Mouse (Mus musculus) lung, embryonic 14.5 days (tissue): Measurements from ENCODE around the gene Dcaf8. TPM values are rescaled to one million over a fixed set of nuclear protein-coding genes. Genes with fewer than 3 reads are reported as not detected.

Source experiments
- ATAC-seq: fragments of 200-750 bp; cut with Nextera tagmentation; 2 replicates; pipeline ENCODE4 v1.8.0; 2017; ENCODE audit warnings: mild to moderate bottlenecking, moderate TSS enrichment, moderate library complexity; ENCODE audit not compliant: insufficient read depth
- DNase-seq: peaks from one replicate; pipeline ENCODE4 v3.0.0-alpha.2; 2015
- H3K27ac ChIP-seq: fragments of 300-500 bp; sonication (generic); 2 replicates; pipeline ENCODE4 v1.5.1; 2014; ENCODE audit warnings: low read depth, mild to moderate bottlenecking, moderate library complexity
- H3K27me3 ChIP-seq: fragments of 300-500 bp; sonication (generic); 2 replicates; pipeline ENCODE4 v1.6.1; 2014; ENCODE audit warnings: low read length, control low read depth; ENCODE audit not compliant: insufficient read depth
- H3K36me3 ChIP-seq: fragments of 300-500 bp; sonication (generic); 2 replicates; pipeline ENCODE4 v1.6.1; 2014; ENCODE audit warnings: control low read depth; ENCODE audit not compliant: insufficient read depth
- H3K4me1 ChIP-seq: fragments of 300-500 bp; sonication (generic); 2 replicates; pipeline ENCODE4 v1.6.1; 2014; ENCODE audit warnings: antibody characterized with exemption, control low read depth; ENCODE audit not compliant: insufficient read depth
- H3K4me2 ChIP-seq: fragments of 300-500 bp; sonication (generic); 2 replicates; pipeline ENCODE4 v1.6.1; 2014; ENCODE audit warnings: mild to moderate bottlenecking
- H3K4me3 ChIP-seq: fragments of 300-500 bp; sonication (generic); 2 replicates; pipeline ENCODE4 v1.5.1; 2014; ENCODE audit warnings: low read depth, low read length
- H3K9ac ChIP-seq: fragments of 300-500 bp; sonication (generic); 2 replicates; pipeline ENCODE4 v1.6.1; 2014
- H3K9me3 ChIP-seq: fragments of 300-500 bp; sonication (generic); 2 replicates; pipeline ENCODE4 v1.6.1; 2016; ENCODE audit warnings: low read depth, low read length, control low read depth
- CTCF ChIP-seq: IDR thresholded peaks from 2 replicates; pipeline ENCODE4 v1.5.1; 2016; ENCODE audit warnings: antibody characterized with exemption, low read depth
- WGBS: fragments of 180-500 bp; shearing (Covaris S2); extraction: QIAGEN DNeasy Blood & Tissue Kit; methylation state at CpG from one replicate; pipeline ENCODE4 v1.1.7; 2014; 5-methylcytosine and 5-hydroxymethylcytosine counted together
- polyA plus RNA-seq: library from polyadenylated mRNA; unstranded; fragments of >200 nt; fragmentation: Nextera tagmentation; extraction: Ambion mirVana; gene quantifications from 2 replicates; pipeline ENCODE4 v1.2.1, GENCODE M21; 2014

The Dcaf8 gene
- polyA plus RNA-seq, result 108 and 111 TPM in 2 replicates

- Histone ChIP-seq H3K9me3 (no peaks in the 10 kb centered on the region), H3K36me3 (peaks cover 28% of the 10 kb centered on the region), H3K4me3 (peak within 1 kb of the TSS; percentile 98), H3K27me3 (no peaks in the 10 kb centered on the region), H3K27ac (peak within 1 kb of the TSS; percentile 99), H3K4me1 (peaks cover 7% of the 10 kb centered on the region; the same call in 1 of the 2 replicates), H3K9ac (peak within 1 kb of the TSS; percentile 100), H3K4me2 (peak within 1 kb of the TSS; percentile 85)
- ATAC-seq (peak; percentile 99), DNase-seq (peak; percentile 99)
- no peak for TF ChIP-seq CTCF
- WGBS, result under 1% methylated on average over 42 of the region's 42 CpGs
Observed at GRCm38 (mm10) chr1:172147835-172148278, at the start of gene Dcaf8. Gene Dcaf8, plus strand, starts transcription at chr1:172148084.

DNA sequence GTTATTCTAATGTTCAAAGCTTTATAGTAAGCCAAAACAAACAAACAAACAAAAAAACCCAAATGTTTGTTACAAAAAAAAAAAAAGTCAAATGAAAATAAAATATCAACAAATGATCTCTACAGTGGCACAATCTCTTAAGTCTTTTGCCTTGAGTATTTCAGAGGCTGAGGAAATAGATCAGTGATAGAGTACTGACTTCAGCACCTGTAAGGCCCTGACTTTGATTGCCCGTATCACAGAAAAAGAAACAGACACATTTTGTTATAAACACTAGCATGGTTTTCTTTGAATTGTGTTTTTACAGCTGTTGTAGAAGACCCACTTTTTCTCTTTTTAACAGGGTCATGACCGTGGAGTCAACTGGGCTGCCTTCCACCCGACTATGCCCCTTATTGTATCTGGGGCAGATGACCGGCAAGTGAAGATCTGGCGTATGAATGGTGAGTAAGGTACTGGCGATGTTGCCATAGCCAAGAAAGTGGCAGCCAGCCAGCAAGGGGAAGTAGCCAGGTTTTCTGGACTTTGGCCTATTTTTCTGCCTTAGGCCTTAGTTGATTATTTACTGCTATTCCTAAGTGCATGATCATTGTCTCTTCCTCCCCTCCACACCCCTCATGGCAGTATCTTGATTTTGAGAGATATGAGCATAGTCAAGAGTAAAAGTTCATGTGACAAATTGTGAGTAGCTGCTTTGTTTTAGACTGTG lies 48.4 kb upstream of the Dcaf8 start:
- no peak overlapping the region for H3K4me2 ChIP-seq
- no peaks in the 10 kb centered on the region for H3K9me3 ChIP-seq
- no peaks in the 10 kb centered on the region for H3K4me1 ChIP-seq
- DNase-seq, result no peak
- H3K4me3 ChIP-seq, result no peak overlapping the region
- H3K9ac ChIP-seq, result no peak overlapping the region
- ATAC-seq, result no peak
- H3K27me3 ChIP-seq, result no peaks in the 10 kb centered on the region
- 81% methylated on average over 6 of the region's 6 CpGs for WGBS
- no peak for TF ChIP-seq CTCF
- peaks cover 92% of the 10 kb centered on the region for H3K36me3 ChIP-seq
- no peak overlapping the region for H3K27ac ChIP-seq

DNA sequence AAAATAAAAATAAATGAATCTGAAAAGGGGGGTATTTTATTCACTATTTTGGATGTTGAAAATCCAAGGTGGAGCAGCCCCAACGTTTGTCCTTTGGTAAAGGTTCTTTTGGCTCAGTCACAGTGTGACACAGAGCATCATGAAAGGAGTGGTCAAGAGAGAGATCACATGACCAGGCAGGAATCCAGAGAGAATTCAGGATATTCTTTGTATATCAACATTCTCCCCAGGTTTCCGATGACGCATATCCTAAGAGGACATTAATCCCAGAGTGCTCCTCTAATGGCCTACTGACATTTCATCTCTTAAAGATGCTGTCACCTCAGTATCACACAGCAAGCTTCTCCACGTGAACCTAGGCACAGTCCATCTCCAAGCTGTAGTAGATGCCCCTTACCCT lies 44.3 kb upstream of the Dcaf8 start:
- TF ChIP-seq CTCF, result no peak
- WGBS, result 71% methylated on average over 4 of the region's 4 CpGs
- Histone ChIP-seq H3K27me3 (no peaks in the 10 kb centered on the region), H3K27ac (no peak overlapping the region), H3K4me1 (no peaks in the 10 kb centered on the region), H3K9me3 (no peaks in the 10 kb centered on the region), H3K9ac (no peak overlapping the region), H3K4me3 (no peak overlapping the region), H3K36me3 (peaks cover 93% of the 10 kb centered on the region), H3K4me2 (no peak overlapping the region)
- DNase-seq, result no peak
- no peak for ATAC-seq

GRCm38 (mm10) chr1:172105101-172105500 lies 42.8 kb upstream of the Dcaf8 start:
- Histone ChIP-seq H3K9me3 (no peaks in the 10 kb centered on the region), H3K4me1 (no peaks in the 10 kb centered on the region), H3K36me3 (peaks cover 97% of the 10 kb centered on the region), H3K27me3 (no peaks in the 10 kb centered on the region), H3K9ac (no peak overlapping the region), H3K27ac (no peak overlapping the region), H3K4me2 (no peak overlapping the region), H3K4me3 (no peak overlapping the region)
- WGBS, result 80% methylated on average over 11 of the region's 11 CpGs
- peak; percentile 19 for DNase-seq
- ATAC-seq, result no peak
- TF ChIP-seq CTCF, result no peak

DNA sequence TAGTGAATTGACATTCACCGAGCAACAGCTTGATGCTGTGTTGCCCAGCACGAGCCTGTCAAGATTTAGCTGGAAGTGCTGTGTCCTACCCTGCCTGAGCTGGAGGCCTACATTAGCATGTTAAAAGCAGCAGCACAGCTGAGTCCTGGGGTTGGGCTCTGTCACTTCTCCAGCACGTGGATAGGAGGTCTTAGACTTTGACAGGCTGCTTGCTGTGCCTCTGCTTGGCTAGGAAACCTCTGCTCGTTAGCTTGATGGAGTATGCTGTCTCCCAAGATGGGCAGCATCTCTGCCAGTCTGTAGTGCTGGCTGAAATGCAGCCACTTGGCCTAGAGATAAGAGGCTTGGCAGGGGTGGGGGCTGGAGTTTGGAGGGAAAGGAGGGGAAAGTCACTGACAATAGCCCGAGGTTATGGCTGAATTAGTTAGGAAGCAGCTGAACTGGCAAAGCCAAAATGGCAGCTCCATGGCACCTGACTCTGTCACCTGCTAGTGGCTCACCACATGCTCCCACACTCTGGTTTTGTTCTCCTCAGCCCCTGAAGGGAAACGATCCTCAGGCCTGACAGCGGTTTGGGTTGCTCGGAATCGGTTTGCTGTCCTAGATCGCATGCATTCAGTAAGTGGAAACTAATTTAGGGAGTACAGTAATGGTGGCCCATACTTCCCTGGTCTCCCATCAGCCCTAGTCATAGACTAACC lies 40.0 kb upstream of the Dcaf8 start:
- Histone ChIP-seq H3K36me3 (peaks cover 99% of the 10 kb centered on the region), H3K4me2 (no peak overlapping the region), H3K27me3 (no peaks in the 10 kb centered on the region), H3K9ac (no peak overlapping the region), H3K4me1 (no peaks in the 10 kb centered on the region), H3K27ac (no peak overlapping the region), H3K9me3 (no peaks in the 10 kb centered on the region), H3K4me3 (no peak overlapping the region)
- DNase-seq (no peak), ATAC-seq (no peak)
- WGBS, result 82% methylated on average over 10 of the region's 10 CpGs
- TF ChIP-seq CTCF, result no peak

- no peak for ATAC-seq
Observed at GRCm38 (mm10) chr1:172116948-172117347, 30.9 kb upstream of the Dcaf8 start.

GRCm38 (mm10) chr1:172119100-172119499 lies 28.8 kb upstream of the Dcaf8 start:
- Histone ChIP-seq H3K27me3 (no peaks in the 10 kb centered on the region), H3K27ac (no peak overlapping the region), H3K9me3 (no peaks in the 10 kb centered on the region), H3K4me1 (no peaks in the 10 kb centered on the region), H3K9ac (no peak overlapping the region), H3K36me3 (peaks cover 93% of the 10 kb centered on the region), H3K4me3 (no peak overlapping the region), H3K4me2 (no peak overlapping the region)
- no peak for TF ChIP-seq CTCF
- 75% methylated on average over 6 of the region's 6 CpGs for WGBS
- 0 out of 2 replicates have a peak, but pooled peaks have one; percentile 19 for ATAC-seq
- DNase-seq, result no peak

More at GRCm38 (mm10) chr1:172116948-172117347, 30.9 kb upstream of the Dcaf8 start:
- H3K4me2 ChIP-seq, result no peak overlapping the region
- no peaks in the 10 kb centered on the region for H3K27me3 ChIP-seq
- WGBS, result 92% methylated on average over 5 of the region's 5 CpGs
- no peak for TF ChIP-seq CTCF
- no peaks in the 10 kb centered on the region for H3K9me3 ChIP-seq
- no peak for DNase-seq
- no peak overlapping the region for H3K27ac ChIP-seq
- no peak overlapping the region for H3K9ac ChIP-seq
- no peak overlapping the region for H3K4me3 ChIP-seq
- H3K4me1 ChIP-seq, result no peaks in the 10 kb centered on the region
- H3K36me3 ChIP-seq, result peaks cover 98% of the 10 kb centered on the region
